Mouse (Mus musculus): Measurements from ENCODE around the gene Slc31a1. TPM values are rescaled to one million over a fixed set of nuclear protein-coding genes. Genes with fewer than 3 reads are reported as not detected.
A peak's percentile ranks its signal among the peaks of the same experiment; 100 is the strongest.

Slc31a1 gene
- polyA plus RNA-seq, 1 experiment from 2014 or later, result 38.2 TPM

- Histone ChIP-seq H3K27me3 (no peaks in the 10 kb centered on the region), H3K4me1 (replicated peaks) (peaks cover 23% of the 10 kb centered on the region), H3K9ac (replicated peaks) (no peak overlapping the region), H3K4me3 (replicated peaks) (no peak overlapping the region), H3K36me3 (peaks cover 51% of the 10 kb centered on the region), H3K9me3 (no peaks in the 10 kb centered on the region), H3K27ac (no peak overlapping the region), H3K4me2 (replicated peaks) (no peak overlapping the region)
- 97% methylated on average over 10 of the region's 10 CpGs for WGBS
- no peak for ATAC-seq
These were observed 51.1 kb downstream of the Slc31a1 start for GRCm38 (mm10) chr4:62411606-62412005.

DNA sequence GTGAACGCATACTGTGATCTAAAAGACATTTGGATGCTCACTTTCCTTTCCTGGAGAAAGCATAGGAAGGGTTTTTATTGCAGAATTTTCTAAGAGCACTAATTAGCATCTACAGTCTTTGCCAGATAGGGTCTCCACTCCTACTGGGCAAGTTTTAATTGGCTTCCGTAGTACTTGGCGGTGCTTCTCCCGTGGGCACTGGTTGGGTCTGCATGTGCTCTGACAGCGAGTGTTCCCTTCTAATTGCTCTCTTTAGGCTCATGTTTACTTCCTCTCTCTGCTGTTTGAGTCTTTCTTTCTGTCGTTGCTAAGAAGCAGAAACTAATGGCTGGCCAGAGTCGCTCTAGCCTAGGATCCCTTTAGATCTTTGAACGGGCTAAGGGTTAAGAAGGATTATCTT is 57.9 kb downstream of the Slc31a1 start:
- no peaks in the 10 kb centered on the region for H3K9me3 ChIP-seq
- no peak for ATAC-seq
- H3K4me2 ChIP-seq (replicated peaks), result no peak overlapping the region
- H3K4me1 ChIP-seq (replicated peaks), result no peaks in the 10 kb centered on the region
- H3K27ac ChIP-seq, result no peak overlapping the region
- H3K9ac ChIP-seq (replicated peaks), result no peak overlapping the region
- no peaks in the 10 kb centered on the region for H3K27me3 ChIP-seq
- peaks cover 98% of the 10 kb centered on the region for H3K36me3 ChIP-seq
- H3K4me3 ChIP-seq (replicated peaks), result no peak overlapping the region
- WGBS, result 84% methylated on average over 8 of the region's 8 CpGs

GRCm38 (mm10) chr4:62419091-62419490 is 58.6 kb downstream of the Slc31a1 start:
- H3K4me1 ChIP-seq (replicated peaks), result no peaks in the 10 kb centered on the region
- 96% methylated on average over 6 of the region's 6 CpGs for WGBS
- H3K27ac ChIP-seq, result no peak overlapping the region
- no peak overlapping the region for H3K4me2 ChIP-seq (replicated peaks)
- peaks cover 100% of the 10 kb centered on the region for H3K36me3 ChIP-seq
- no peak overlapping the region for H3K9ac ChIP-seq (replicated peaks)
- no peak overlapping the region for H3K4me3 ChIP-seq (replicated peaks)
- H3K9me3 ChIP-seq, result no peaks in the 10 kb centered on the region
- H3K27me3 ChIP-seq, result no peaks in the 10 kb centered on the region
- no peak for ATAC-seq

- Histone ChIP-seq H3K4me2 (replicated peaks) (no peak overlapping the region), H3K36me3 (peaks cover 54% of the 10 kb centered on the region), H3K27ac (no peak overlapping the region), H3K9me3 (no peaks in the 10 kb centered on the region), H3K9ac (replicated peaks) (no peak overlapping the region), H3K4me3 (replicated peaks) (no peak overlapping the region), H3K4me1 (replicated peaks) (no peaks in the 10 kb centered on the region), H3K27me3 (no peaks in the 10 kb centered on the region)
- 95% methylated on average over 4 of the region's 4 CpGs for WGBS
- no peak for ATAC-seq
These were observed 65.4 kb downstream of the Slc31a1 start for GRCm38 (mm10) chr4:62425891-62426290.

DNA sequence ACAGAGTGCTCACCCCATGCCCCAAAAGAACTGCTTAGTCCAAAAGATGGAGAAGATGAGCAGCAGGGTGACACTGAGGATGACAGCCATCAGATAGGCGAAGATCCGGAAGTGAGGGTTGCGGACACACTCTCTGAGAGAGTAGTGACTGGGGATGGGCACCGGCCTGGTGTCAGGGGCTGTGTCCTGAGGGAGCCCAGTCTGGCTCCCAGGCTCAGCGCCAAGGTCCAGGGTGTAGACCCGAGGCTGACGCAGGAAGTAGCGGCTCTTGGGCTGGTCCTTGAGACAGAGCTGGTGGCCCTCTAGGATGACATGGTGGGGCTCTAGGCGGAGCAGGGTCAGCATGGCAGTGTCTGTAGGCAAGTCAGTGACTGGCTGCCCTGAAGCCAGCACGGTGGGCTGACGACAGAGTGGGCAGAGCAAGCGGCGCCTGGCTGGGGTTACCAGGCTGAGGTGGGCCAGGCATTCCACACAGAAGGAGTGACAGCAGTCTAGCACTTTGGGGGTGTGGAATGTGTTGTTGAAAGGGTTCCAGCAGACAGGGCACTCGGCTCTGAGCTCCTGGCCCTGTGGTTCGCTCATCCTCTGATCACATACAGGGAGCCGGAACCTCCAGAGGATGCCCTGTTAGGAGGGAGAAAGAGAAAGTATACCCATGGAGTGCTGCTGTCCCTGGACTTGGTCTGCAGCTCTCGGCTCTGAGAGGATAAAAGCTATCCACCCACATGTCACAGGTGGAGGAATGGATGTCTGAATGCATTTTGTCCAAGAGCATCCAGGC is 67.6 kb downstream of the Slc31a1 start:
- H3K9ac ChIP-seq (replicated peaks), result no peak overlapping the region
- H3K4me3 ChIP-seq (replicated peaks), result no peak overlapping the region
- no peaks in the 10 kb centered on the region for H3K27me3 ChIP-seq
- WGBS, result 85% methylated on average over 17 of the region's 17 CpGs
- no peak overlapping the region for H3K27ac ChIP-seq
- H3K4me1 ChIP-seq (replicated peaks), result no peaks in the 10 kb centered on the region
- peaks cover 31% of the 10 kb centered on the region for H3K36me3 ChIP-seq
- H3K9me3 ChIP-seq, result no peaks in the 10 kb centered on the region
- no peak overlapping the region for H3K4me2 ChIP-seq (replicated peaks)
- ATAC-seq, result peak; percentile 11; the same call in 1 of the 2 replicates

- Histone ChIP-seq H3K4me2 (replicated peaks) (no peak overlapping the region), H3K9ac (replicated peaks) (no peak overlapping the region), H3K27me3 (no peaks in the 10 kb centered on the region), H3K27ac (no peak overlapping the region), H3K36me3 (peaks cover 19% of the 10 kb centered on the region), H3K9me3 (no peaks in the 10 kb centered on the region), H3K4me3 (replicated peaks) (no peak overlapping the region), H3K4me1 (replicated peaks) (no peaks in the 10 kb centered on the region)
- ATAC-seq, result no peak
- 92% methylated on average over 9 of the region's 9 CpGs for WGBS
These were observed 69.1 kb downstream of the Slc31a1 start for GRCm38 (mm10) chr4:62429616-62430015.

DNA sequence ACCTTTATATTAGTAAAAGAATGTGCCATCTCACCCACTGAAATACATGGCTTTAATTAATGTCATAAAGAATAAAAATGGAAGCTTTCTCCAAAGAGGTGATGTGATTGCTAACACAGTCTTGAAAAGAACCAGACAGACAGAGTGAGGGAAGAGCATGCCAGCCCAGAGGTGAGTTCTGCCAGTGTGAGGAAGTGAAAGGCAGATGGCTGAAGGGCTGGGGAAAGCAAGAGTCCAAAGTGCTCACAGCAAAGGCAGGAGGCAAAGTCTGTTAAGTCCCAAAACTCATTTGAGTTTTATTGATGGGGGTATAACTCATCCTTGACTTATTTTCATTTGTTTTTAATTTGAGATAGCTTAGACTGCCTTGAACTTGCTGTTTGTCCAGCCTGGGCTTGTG is 70.2 kb downstream of the Slc31a1 start:
- no peak overlapping the region for H3K9ac ChIP-seq (replicated peaks)
- no peaks in the 10 kb centered on the region for H3K4me1 ChIP-seq (replicated peaks)
- H3K27me3 ChIP-seq, result no peaks in the 10 kb centered on the region
- H3K27ac ChIP-seq, result no peak overlapping the region
- ATAC-seq, result no peak
- H3K4me2 ChIP-seq (replicated peaks), result no peak overlapping the region
- no peaks in the 10 kb centered on the region for H3K9me3 ChIP-seq
- H3K36me3 ChIP-seq, result peaks cover 9% of the 10 kb centered on the region
- no peak overlapping the region for H3K4me3 ChIP-seq (replicated peaks)

GRCm38 (mm10) chr4:62431522-62431921 is 71.0 kb downstream of the Slc31a1 start:
- H3K9ac ChIP-seq (replicated peaks), result no peak overlapping the region
- no peaks in the 10 kb centered on the region for H3K27me3 ChIP-seq
- no peaks in the 10 kb centered on the region for H3K9me3 ChIP-seq
- H3K4me1 ChIP-seq (replicated peaks), result no peaks in the 10 kb centered on the region
- H3K4me3 ChIP-seq (replicated peaks), result no peak overlapping the region
- 87% methylated on average over 4 of the region's 4 CpGs for WGBS
- no peak for ATAC-seq
- H3K36me3 ChIP-seq, result peaks cover 4% of the 10 kb centered on the region; the same call in 1 of the 2 replicates
- no peak overlapping the region for H3K27ac ChIP-seq
- H3K4me2 ChIP-seq (replicated peaks), result no peak overlapping the region

- Histone ChIP-seq H3K9me3 (no peaks in the 10 kb centered on the region), H3K27me3 (no peaks in the 10 kb centered on the region), H3K4me1 (replicated peaks) (no peaks in the 10 kb centered on the region), H3K4me3 (replicated peaks) (no peak overlapping the region), H3K4me2 (replicated peaks) (no peak overlapping the region), H3K36me3 (no peaks in the 10 kb centered on the region), H3K27ac (no peak overlapping the region), H3K9ac (replicated peaks) (no peak overlapping the region)
- 80% methylated on average over 7 of the region's 7 CpGs for WGBS
- no peak for ATAC-seq
These were observed 73.7 kb downstream of the Slc31a1 start for GRCm38 (mm10) chr4:62433939-62434870.

DNA sequence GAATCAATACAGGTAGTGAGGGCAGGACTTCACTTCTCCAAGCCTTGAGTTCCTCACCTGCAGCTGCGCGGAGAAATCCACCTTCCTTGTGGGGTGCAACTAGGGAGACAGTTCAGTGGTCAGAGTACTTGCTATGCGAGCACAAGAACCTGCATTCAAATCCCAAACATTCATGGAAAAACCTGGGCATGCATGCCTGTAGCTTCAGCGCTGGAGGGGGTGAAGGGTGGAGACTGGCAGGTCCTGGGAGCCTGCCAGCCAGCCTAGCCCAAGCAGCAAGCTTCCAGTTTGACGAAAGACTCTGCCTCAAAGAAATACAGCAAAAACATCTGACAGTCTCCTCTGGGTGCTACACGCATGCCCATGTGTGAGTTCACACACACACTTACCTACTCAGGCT is 74.6 kb downstream of the Slc31a1 start, which contains the start of gene Rnf183:
Gene Rnf183 (minus strand): TSS at position 172 of the 400 bp plus-strand sequence.
- no peaks in the 10 kb centered on the region for H3K27me3 ChIP-seq
- no peak within 1 kb of the TSS for H3K4me3 ChIP-seq (replicated peaks)
- H3K4me2 ChIP-seq (replicated peaks), result no peak within 1 kb of the TSS
- 81% methylated on average over 6 of the region's 6 CpGs for WGBS
- H3K9me3 ChIP-seq, result no peaks in the 10 kb centered on the region
- no peak within 1 kb of the TSS for H3K9ac ChIP-seq (replicated peaks)
- no peak for ATAC-seq
- no peaks in the 10 kb centered on the region for H3K4me1 ChIP-seq (replicated peaks)
- no peak within 1 kb of the TSS for H3K27ac ChIP-seq
- no peaks in the 10 kb centered on the region for H3K36me3 ChIP-seq

- no peak overlapping the region for H3K9ac ChIP-seq (replicated peaks)
- H3K36me3 ChIP-seq, result no peaks in the 10 kb centered on the region
- no peaks in the 10 kb centered on the region for H3K27me3 ChIP-seq
- no peaks in the 10 kb centered on the region for H3K4me1 ChIP-seq (replicated peaks)
- no peak for ATAC-seq
- no peak overlapping the region for H3K27ac ChIP-seq
- no peak overlapping the region for H3K4me3 ChIP-seq (replicated peaks)
- no peak overlapping the region for H3K4me2 ChIP-seq (replicated peaks)
- H3K9me3 ChIP-seq, result no peaks in the 10 kb centered on the region
- 88% methylated on average over 3 of the region's 3 CpGs for WGBS
These were observed 76.8 kb downstream of the Slc31a1 start for GRCm38 (mm10) chr4:62437256-62437778.

DNA sequence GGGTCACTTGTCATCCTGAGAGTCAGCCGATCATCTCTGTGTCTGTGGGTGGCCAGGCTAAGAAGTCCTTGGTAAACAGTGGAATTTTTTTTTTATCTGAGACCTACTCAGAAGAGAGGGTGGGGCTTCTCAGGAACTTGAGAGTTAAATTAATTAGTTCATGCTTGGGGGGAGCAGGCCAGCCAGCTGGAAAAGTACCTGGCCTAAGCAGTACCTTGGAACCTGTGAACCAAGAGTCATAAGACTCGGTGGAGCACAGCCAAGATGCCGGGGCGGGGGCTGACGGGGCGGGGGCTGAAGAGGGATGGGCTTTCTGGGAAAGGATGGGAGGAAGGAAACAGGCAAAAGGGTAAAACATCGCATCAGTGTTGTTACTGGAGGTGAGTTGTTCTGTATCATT is 77.3 kb downstream of the Slc31a1 start:
- no peaks in the 10 kb centered on the region for H3K9me3 ChIP-seq
- WGBS, result 88% methylated on average over 7 of the region's 7 CpGs
- no peak overlapping the region for H3K4me3 ChIP-seq (replicated peaks)

More for the DNA sequence above, 77.3 kb downstream of the Slc31a1 start:
- no peak for ATAC-seq
- H3K27me3 ChIP-seq, result no peaks in the 10 kb centered on the region
- H3K27ac ChIP-seq, result no peak overlapping the region
- no peaks in the 10 kb centered on the region for H3K36me3 ChIP-seq
- H3K4me1 ChIP-seq (replicated peaks), result no peaks in the 10 kb centered on the region
- H3K4me2 ChIP-seq (replicated peaks), result no peak overlapping the region
- no peak overlapping the region for H3K9ac ChIP-seq (replicated peaks)
